Mouse (Mus musculus) lung, postnatal 0 days (tissue): Measurements from ENCODE around the gene Kif3b.

Source experiments
- CTCF ChIP-seq: IDR thresholded peaks from 2 replicates; pipeline ENCODE4 v1.5.1; 2016; ENCODE audit warnings: antibody characterized with exemption, mild to moderate bottlenecking
- EP300 ChIP-seq: IDR thresholded peaks from 2 replicates; pipeline ENCODE4 v1.6.1; 2016; ENCODE audit warnings: antibody characterized with exemption, mild to moderate bottlenecking, control low read depth

GRCm38 (mm10) chr2:153287835-153288234 is 3.4 kb upstream of the Kif3b start:
- TF ChIP-seq CTCF (no peak), EP300 (no peak)
